Mouse (Mus musculus): Measurements from ENCODE around the gene Mbnl1.
"Not testable (repeated sequence)": the region's sequence is repeated elsewhere in the genome, so short reads cannot be mapped to it uniquely, and the experiment has no call there.

The Mbnl1 gene

DNA sequence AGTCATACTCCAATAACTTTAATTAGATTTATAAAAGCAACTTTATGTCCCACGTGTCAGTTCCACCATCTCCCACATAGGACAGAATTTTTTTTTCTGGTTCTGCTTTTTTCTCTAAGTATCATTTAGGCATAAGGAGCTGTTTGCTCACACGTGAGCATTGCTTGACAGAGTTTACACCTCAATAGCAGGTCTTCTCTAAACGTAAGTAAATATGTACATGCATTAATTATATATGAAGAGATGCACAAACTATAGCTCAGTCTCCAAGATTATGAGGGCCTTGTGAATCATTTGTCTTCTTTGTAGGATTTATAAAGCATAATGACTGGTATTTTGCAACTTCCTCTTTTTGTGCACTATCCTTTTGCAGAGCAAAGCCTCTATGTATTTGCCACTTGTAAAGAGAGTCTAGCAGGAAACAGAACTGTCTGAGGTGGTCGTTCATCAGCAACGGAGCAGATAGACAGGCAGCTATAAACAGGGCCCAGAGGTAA lies at the start of gene Mbnl1:
Gene Mbnl1 (plus strand): TSS at position 150 of the 497 bp plus-strand sequence.
- DNase-seq (ENCODE audit: low spot score), result no peak

DNA sequence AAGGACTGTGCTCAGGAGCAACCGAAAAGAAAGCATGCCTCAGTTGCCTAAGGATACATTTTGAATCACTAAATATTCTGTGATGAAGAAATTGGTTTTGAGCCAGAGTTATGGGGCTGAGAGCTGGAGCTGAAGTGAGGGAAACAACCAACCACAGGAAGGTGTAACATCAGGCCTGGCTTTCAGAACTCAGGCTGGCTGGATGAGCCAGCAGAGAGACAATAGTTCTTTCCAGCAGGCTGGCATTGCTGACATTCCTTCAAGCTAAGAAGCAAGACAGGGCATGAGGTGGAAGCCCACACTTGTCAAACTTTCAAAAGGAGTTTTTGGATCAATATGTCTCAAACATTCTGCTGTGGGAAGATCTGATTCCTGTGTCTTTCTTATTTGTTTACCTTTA lies 48.5 kb upstream of the Mbnl1 start:
- DNase-seq (ENCODE audit: low spot score), result no peak

DNA sequence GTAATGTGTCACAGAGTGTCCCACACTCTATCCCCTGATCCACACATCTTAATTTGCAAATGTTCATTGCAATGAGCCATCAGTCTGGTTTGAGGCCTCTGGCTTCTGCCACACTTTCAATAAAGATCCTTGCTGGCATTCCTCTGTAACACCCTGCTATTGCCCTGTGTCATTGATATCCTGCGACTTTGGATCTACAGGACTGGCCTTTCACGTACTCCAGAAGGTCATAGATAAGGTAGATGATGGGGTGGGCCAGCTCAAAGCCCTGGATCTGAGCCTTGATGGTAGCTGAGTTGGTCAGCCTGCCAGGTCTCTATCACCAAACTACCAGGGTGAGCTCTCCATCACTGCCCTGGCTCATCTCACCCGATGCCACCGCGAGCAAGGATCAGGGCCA lies 43.6 kb upstream of the Mbnl1 start:
- no peak for DNase-seq (ENCODE audit: low spot score)

DNA sequence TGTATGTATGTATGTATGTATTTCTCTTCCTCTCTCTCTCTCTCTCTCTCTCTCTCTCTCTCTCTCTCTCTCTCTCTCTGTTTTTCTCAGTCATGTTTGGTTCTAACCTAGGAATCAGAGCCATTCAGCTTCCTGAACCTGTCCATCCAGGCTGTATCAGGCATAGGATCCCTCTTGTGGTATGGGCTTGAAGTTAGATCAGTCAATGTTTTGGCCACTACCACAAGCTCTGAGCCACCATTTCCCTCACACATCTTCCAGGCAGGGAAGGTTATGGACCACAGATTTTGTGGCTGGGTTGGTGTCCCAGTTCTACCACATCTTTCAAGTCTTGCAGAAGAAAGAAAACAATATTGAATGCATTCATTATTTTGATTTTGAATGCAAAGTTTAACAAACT lies 35.4 kb upstream of the Mbnl1 start:
- DNase-seq (ENCODE audit: low spot score), result no peak

DNA sequence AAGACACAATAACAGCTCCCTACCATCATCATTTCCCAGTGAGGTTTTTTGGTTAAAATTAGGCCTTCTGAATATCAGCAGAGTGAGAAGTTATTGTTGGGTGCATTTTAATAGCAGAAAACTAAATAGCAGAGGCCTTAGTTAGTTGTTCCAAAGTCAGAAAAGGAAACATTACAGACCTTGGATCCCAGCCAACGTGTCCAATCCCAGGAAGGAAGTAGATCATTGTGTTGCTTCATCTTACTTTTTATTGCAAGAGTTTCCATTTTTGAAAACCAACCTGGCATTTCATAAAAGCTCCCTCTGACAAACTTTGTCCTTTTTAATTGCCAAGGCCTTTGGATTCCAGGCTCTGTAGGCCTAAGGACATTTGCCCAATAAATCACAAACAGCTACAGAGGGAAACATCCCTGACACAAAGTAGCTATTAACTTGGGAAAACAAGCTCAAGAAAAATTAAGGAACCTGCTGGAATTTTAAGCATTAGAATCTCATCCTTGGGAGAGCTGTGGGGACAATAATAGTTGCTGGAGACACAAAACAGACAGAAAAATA lies 34.9 kb upstream of the Mbnl1 start:
- no peak for DNase-seq (ENCODE audit: low spot score)

DNA sequence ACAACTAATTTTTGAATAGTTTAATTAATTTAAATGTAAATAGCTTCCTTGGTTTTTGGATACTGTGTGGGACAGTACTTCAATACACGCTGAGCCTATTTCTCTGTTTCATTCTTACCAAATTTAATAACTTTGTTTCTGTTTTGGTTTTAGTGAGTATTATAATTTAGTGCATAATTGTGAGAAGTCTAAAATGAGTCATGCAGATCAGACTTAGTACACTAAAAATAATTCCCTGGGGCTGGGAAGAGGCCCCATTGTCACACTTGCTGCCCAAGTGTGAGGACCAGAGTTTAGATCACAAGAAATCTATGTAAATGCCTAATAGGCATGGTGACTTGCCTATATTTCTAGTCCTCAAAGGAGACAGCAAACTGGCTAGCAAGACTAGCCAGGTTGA lies 33.9 kb upstream of the Mbnl1 start:
- no peak for DNase-seq (ENCODE audit: low spot score)

DNA sequence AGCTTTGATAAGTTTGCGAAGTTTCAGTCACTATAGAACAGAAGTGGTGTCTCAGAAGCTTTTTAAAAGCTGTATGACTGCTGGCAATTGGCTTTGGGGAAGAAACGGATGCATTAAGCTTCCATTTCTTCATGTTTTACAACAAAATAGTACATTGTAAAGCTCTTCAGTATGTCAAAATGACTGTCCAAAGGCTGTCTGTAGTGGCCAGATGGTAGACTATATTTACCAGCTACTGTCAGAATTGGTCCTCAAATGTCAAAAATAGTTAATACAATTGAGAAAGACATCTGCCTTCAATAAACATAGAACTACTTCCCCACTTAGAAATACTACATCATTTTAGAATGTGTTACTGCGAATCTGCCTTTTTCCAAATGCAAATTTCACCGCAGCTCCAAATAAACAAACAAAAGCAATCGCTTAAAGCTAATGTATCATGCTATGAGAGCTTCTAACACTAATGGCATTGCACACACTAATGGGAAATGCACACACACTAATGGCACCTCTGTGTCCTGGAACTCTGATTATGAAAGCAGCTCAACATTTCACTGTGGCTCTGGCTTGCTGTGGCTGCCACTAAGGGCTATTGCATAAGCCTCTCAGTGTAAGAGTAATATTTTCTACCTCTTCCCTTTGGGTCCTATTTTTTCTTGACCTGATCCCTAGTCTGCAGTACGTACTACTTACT lies 10.7 kb upstream of the Mbnl1 start:
- DNase-seq (ENCODE audit: low spot score), result no peak

DNA sequence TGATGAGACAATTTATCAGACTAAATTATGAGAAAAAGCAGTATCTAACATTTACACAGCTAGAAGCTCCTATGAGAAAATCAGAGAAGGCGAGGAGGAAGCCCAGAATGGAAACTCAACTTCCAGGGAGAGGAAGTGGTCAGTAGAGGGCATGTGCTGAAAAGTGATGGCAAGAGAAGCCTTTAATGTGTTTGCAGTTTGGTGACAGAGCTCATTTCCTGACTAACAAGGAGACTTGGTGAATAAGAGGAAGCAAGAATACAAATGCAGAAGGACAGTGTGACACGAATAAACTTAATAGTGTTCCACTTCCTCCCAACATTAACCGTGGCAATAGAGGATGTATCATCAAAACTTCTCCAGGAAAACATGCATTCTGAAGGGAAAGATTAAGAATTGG lies 4.0 kb upstream of the Mbnl1 start:
- DNase-seq (ENCODE audit: low spot score), result not testable (repeated sequence)

DNA sequence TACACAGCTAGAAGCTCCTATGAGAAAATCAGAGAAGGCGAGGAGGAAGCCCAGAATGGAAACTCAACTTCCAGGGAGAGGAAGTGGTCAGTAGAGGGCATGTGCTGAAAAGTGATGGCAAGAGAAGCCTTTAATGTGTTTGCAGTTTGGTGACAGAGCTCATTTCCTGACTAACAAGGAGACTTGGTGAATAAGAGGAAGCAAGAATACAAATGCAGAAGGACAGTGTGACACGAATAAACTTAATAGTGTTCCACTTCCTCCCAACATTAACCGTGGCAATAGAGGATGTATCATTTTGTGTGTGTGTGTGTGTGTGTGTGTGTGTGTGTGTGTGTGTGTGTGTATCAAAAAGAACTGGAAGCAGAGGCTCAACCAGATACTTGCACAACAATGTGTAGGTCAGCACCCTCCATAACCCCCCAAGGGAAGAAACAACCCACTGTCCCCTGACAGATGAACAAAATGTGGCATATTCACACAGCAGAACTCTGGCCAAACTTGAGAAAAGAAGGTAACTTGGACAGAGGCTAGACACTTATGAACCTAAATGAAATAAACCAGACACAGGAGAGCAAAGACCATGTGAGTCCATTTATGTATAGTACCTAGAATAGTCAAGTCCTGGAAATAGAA lies 3.3 kb upstream of the Mbnl1 start:
- not testable (repeated sequence) for DNase-seq (ENCODE audit: low spot score)

DNA sequence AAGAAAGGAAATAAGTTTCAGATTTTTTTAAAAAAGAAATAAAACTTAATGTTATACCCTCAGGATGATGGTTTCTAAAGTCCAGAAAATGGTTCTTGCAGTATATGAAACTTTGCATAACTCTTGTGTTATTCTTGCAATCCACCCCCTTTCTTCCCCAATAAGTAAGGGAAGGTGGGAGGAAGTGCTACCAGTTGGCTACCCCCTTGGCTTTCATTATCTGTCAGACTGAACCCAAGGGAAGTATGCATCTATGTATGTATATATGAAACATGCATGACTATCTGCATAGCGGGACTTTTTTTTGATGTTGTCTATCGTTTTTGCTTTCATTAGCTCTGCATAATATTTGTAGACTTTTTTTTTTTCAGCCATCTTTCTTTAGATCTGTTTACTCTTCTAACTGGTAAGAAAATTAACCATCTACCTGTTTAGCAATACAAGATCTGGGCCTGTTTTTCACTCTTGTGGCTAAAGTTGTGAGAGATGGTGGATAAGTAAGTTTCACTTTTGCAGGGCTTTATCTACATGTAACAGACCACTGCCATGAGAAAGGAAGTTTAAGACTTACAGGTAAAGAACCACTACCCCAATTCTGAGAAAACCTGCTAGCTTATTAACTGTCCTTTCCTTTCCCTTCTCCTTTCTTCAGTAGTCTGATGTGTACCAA lies 484 bp upstream of the Mbnl1 start:
- no peak for DNase-seq (ENCODE audit: low spot score)

DNA sequence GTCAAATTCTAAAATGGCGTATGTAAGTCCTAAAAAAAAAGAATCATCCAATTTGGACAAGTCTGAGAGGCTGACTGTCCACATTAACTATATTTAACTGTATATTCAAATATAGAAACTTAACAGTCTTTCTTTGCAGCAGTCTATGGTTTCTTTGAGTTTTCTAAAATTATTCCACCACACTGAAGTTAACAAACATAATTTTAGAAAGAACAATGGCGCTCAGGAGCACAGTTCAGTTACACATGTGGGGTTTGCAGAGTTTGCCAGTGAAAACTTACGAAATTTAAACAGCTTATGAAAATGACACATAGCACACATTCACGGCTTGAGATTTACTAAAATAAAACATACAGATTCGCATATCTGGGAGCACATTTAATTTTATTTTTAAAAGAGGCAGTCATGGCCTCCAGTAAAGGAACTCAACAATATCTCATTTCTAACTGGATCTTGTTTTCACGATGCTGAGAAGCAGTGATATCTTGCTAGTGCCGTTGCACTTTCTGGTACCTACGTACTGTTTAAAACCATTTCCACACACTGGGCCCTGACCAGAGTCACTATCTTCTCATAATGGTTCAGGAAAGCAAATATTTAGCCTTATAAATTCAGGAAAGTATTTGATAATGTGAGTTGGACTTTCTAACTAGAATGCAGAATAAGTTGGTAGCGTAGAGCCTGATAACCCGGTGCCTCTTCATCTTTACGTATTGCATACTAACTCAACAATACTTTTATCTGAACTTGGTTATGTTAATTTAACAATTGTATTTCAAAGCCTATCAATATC lies 1.4 kb downstream of the Mbnl1 start:
- DNase-seq (ENCODE audit: low spot score), result no peak

DNA sequence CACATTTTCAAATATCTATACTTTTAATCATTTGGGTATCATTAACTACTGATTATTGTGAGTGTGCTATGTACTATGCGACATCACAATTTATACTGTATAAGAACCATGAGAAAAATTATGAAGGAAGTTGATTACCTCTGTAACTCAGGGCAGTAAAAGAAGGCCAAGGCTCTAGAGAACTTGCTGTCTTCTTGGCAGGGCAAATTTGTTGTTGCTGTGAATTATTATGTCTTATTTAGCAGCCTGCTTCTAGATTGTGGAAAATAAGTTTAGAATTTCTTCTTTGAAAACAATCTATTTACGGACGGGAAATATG lies 2.0 kb downstream of the Mbnl1 start:
- DNase-seq (ENCODE audit: low spot score), result no peak

DNA sequence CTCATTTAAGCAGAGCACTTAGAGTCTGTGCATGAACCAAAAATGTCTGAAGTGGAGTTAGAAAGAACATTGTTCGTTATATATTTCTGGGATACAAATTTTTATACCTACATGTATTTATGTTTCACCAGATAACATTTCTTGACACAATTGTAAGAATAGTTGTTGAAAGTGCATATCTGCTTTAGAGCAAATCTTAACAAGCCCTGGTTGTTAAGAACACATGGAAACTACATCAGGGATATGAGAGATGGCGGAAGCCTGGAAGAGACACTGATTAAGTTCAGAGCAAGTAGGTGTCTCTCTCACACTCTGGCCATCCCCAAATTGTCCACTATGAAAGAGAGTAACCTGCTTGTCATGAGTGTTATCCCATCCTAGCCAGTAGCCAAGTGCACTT lies 2.4 kb downstream of the Mbnl1 start:
- DNase-seq (ENCODE audit: low spot score), result no peak

DNA sequence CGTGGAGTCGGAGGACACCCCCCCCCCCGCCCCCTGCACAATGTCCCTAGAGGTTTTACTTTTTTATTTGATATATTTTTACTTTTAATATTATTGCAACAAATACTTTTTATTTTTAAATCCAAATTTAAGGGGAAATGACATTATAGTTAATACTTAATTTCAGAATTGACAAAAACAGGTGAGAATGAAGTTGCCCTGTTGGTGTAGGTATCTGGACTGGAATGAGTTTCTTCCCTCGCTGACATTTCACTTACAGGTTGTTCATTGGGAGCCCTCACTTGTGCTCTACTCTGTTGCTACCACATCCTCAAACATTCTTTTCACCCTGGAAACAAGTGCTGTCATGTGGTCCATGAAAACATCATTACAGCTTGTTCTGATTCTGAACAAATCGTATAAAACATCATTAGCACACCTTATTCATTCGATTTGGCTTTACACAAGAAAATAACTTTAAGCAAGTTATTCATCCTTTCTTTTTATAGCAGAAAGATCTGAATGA lies 4.2 kb downstream of the Mbnl1 start:
- DNase-seq (ENCODE audit: low spot score), result no peak

DNA sequence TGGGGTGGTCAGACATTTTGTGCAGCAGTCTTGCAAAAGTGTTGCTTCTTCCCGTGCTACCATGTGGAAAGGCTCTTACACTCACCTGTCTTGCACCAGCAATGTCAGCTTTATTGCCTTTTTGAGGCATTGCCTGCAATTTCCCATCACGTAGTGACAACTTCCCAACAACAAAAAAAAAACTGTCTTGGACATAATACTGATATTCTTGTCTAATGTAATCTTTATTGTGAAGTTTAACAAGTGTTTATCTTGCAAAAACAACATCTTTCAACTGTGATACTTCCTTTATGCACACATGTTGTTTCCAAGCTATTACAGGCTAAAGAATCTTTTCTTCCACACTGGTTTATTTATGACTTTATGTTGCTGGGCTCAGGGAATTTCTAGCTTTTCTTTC lies 5.8 kb downstream of the Mbnl1 start:
- DNase-seq (ENCODE audit: low spot score), result no peak

DNA sequence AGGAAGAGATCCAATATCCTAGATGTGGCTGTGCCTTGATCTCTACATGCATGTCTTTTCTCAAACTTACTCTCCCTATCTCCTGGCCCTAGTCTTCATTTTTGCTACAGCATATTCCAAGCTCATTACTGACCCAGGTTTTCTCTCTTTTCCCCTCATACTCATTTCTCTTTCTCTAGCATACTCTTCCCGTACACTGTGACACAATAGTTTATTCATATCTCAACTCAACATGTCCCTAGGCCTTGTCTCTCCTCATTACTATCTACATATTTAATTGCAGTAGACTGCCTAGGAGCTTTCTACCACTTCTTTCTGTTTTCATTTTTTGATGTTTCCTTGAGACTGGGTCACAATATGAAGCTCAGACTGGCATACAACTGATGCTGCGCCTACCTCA lies 8.1 kb downstream of the Mbnl1 start:
- no peak for DNase-seq (ENCODE audit: low spot score)

DNA sequence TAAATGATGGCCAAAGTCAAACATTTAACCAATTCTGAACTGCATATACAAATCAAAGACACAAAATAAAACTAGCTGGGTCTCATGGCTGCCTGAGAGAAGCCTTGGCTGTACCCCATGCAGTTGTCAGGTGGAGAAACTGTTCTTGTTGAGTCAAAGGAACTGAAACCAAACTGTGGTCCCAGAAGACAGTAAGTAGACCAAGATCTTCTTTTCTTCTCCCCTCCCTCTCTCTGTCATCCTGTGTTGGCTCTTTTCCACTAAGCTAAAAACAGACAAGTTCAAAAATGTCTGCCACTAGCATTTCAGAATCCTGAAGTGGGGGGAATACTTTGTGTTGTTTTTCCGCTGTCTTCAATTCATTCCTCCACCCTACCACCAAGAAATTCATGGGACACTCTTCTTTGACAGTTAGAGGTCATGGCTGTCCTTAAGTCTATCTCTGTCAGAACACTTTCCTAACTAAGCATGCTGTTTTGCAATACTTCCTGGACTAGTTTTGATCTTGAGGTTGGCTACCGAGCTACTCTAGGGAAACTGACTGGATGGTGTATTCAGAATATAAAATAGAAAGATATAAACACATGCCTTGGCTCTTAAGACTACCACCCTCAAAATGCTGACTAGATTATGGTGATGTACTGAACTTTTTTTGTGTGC lies 9.2 kb downstream of the Mbnl1 start:
- DNase-seq (ENCODE audit: low spot score), result no peak

DNA sequence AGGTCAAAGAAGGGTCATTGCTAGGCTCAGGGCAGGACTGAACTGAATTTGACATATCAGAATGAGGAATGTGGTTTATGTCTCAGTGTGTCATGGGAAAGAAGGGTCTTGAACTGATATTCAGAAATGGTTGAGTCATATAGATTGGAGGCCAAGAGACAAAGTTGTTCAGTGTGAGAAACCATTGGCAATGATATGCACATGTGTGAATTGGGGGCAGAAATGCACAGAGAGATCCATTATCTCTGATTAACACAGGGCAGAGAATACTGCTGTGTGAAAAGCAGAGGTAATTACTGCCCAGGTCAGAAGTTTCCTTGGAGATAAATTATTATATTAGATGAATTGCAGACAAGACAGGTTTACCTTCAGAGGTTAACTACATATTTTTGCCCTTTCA lies 10.7 kb downstream of the Mbnl1 start:
- DNase-seq (ENCODE audit: low spot score), result no peak

DNA sequence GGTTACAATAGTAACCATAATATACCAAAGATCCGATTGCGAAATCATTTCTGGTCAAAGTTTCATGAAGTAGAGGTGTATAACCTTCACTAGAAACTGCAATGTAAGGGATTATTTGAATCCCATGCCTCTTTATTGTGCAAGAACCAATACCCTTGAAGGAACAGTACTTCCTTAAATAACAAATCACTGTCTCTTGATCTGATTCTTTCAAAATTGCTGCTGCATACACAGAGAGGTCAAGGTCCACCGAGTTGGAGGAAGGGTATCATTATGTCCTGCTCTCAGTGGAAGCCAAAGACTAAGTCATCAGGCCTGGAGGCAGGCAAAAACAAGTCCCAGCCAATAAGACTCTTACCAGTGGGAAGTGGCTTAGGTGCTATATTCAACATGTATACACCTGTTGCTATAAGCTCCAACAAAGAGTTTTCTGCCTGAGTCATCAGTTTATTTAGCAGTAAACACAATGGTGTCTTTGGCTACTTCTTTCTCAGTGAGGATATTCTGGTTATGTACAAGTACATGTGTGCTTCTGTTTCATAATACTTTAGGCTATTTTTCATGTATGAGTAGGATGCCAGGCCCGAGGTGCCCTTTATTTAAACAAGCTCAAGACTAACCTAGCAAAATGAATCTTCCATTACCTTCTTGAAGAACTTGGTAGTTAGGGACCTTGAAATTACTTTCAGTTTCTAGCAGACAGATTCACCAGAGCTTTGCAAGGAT lies 13.5 kb downstream of the Mbnl1 start:
- DNase-seq (ENCODE audit: low spot score), result no peak

DNA sequence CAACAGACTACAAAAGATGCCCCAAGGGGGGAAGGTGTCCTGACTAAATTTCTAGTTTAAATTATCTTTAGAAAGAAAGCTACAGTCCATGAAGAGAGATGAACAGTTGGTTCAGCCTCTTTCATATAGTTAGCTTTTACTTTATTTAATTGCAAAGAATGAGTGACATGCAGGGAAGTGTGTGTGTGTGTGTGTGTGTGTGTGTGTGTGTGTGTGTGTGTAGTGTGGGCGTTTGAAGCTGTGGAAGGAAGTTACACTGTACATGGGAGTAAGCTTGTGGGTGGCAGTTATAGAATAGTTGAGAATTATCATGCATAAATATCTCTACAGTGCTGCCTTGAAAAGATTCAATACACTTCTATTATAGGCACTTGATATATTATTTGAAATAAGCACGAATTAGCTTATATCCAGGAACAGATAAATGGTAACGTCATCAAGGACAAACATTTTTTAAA lies 14.1 kb downstream of the Mbnl1 start:
- DNase-seq (ENCODE audit: low spot score), result no peak

DNA sequence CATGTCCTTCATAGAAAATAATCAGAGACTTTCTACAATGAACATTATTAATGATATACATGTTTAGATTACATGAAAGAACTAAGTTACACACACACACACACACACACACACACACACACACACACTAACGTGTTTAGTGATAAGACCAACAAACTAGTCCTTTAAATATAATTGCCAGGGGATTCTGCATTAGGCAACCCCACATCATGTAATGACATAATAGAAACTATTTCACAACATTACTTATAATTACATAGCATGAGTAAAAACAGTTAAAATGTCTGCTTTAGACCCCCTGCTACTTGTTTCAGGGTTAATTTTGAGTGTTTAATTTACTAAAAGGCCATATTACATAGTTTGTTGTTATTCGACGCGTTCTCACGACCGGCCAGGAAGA lies 16.9 kb downstream of the Mbnl1 start:
- no peak for DNase-seq (ENCODE audit: low spot score)
